Mouse (Mus musculus) subcutaneous adipose tissue, adult 2 months (tissue): ENCODE results near the gene Csf3. TPM values are rescaled to one million over a fixed set of nuclear protein-coding genes. Genes with fewer than 3 reads are reported as not detected.

ENCODE experiments used
- polyA plus RNA-seq: library from polyadenylated mRNA; depleted of rRNA; stranded (reverse); fragments of >200 nt; gene quantifications from 2 replicates; pipeline ENCODE4 v1.2.3, GENCODE M21; 2012; ENCODE audit warnings: low replicate concordance; rRNA removed

Csf3 gene
- polyA plus RNA-seq, result 1.7 TPM in 1 of 2 replicates, not detected in the other

GRCm38 (mm10) chr11:98701213-98701670 is at the start of gene Csf3:
Gene Csf3, plus strand, starts transcription at chr11:98701263.

GRCm38 (mm10) chr11:98664091-98664490 is 37.0 kb upstream of the Csf3 start, which contains the start of gene Gsdma:
Gene Gsdma, plus strand, starts transcription at chr11:98664351.

GRCm38 (mm10) chr11:98681786-98682745 is 19.0 kb upstream of the Csf3 start, which contains the start of gene Psmd3:
Gene Psmd3, plus strand, starts transcription at chr11:98682554.

GRCm38 (mm10) chr11:98729119-98729588 is 28.1 kb downstream of the Csf3 start, which contains the start of gene Med24:
Gene Med24, minus strand, starts transcription at chr11:98729435.

GRCm38 (mm10) chr11:98740393-98741050 is 39.5 kb downstream of the Csf3 start, which contains the start of gene Thra:
Gene Thra, plus strand, starts transcription at chr11:98740638.

Other genes with a start within 250 kb of the Csf3 start
- gene Ikzf3, start 155.2 kb upstream of the Csf3 start, polyA plus RNA-seq, result 1.0 and 9.3 TPM in 2 replicates
- 0.33 and 0.44 TPM in 2 replicates for gene Zpbp2, start 150.2 kb upstream of the Csf3 start, polyA plus RNA-seq
- gene Ormdl3, start 113.9 kb upstream of the Csf3 start, polyA plus RNA-seq, result 176 and 317 TPM in 2 replicates
- gene Lrrc3c, start 103.0 kb upstream of the Csf3 start, polyA plus RNA-seq, result not detected in 2 replicates
- not detected in 2 replicates for gene Gm12355, start 75.6 kb upstream of the Csf3 start, polyA plus RNA-seq
- not detected in 2 replicates for gene Gsdma3, start 74.9 kb upstream of the Csf3 start, polyA plus RNA-seq
- not detected in 2 replicates for gene Gsdma2, start 54.5 kb upstream of the Csf3 start, polyA plus RNA-seq
- gene Gsdma, start 36.9 kb upstream of the Csf3 start, polyA plus RNA-seq, result not detected in 2 replicates
- gene Psmd3, start 18.7 kb upstream of the Csf3 start, polyA plus RNA-seq, result 168 and 280 TPM in 2 replicates
- gene Med24, start 28.2 kb downstream of the Csf3 start, polyA plus RNA-seq, result 43.3 and 86.4 TPM in 2 replicates
- 121 and 143 TPM in 2 replicates for gene Thra, start 39.4 kb downstream of the Csf3 start, polyA plus RNA-seq
- gene Nr1d1, start 74.1 kb downstream of the Csf3 start, polyA plus RNA-seq, result 146 and 302 TPM in 2 replicates
- 27.6 and 47.7 TPM in 2 replicates for gene Msl1, start 94.3 kb downstream of the Csf3 start, polyA plus RNA-seq
- gene Casc3, start 103.6 kb downstream of the Csf3 start, polyA plus RNA-seq, result 21.2 and 39.6 TPM in 2 replicates
- gene Rapgefl1, start 135.5 kb downstream of the Csf3 start, polyA plus RNA-seq, result 1.8 and 5.9 TPM in 2 replicates
- gene Wipf2, start 162.4 kb downstream of the Csf3 start, polyA plus RNA-seq, result 6.0 and 8.5 TPM in 2 replicates
- 0.36 and 2.4 TPM in 2 replicates for gene Cdc6, start 206.5 kb downstream of the Csf3 start, polyA plus RNA-seq
- gene Rara, start 226.6 kb downstream of the Csf3 start, polyA plus RNA-seq, result 19.6 and 43.5 TPM in 2 replicates